Mouse (Mus musculus): ENCODE measurements around the gene March5.
A peak's percentile ranks its signal among the peaks of the same experiment; 100 is the strongest.
"Not testable (repeated sequence)": the region's sequence is repeated elsewhere in the genome, so short reads cannot be mapped to it uniquely, and the experiment has no call there.

Gene March5

DNA sequence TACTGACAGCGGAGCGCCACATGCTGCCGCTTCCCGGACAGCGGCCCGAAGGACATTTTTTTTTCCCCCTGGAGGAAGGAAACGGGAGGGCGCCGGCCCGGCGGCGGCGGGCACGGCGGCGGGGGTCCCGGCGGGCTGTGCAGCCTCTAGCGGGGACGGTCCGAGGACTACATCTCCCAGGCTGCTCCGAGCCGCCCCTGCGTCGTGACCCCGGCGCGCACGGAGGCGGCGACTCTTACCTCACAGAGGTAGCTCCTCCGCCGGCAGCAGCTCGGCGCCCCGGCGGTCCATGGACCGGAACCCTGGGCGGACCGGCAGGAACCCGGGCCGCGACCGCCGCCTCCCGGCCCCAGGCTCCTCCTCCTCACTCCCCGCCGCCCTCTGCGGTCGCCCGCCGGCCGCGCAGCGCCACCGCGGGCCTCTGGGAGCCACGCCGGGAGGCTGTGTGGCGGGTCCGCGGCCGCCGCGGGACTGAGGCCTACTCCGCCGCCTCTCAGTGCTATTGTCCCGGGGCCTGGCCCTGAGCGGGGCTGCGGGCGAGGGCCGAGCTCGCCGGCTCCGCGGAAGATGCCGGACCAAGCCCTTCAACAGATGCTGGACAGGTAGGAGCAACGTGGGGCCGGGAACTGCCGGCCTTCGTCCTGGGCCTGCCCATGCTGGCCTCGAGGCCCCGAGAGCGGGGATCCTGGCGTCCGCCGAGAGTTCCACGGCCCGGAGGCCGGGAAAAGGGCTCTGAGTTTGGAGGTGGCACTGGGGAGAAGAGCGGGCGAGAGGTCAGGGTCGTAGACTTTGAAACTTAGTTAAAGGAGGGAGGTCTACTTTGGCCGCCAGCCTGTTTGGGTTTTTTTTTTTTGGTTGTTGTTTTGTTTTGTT lies at the start of gene March5:
TSS of gene March5 (plus strand) at position 241 of the 873 bp plus-strand sequence.
- DNase-seq (ENCODE audit: low spot score), result peak; percentile 92

DNA sequence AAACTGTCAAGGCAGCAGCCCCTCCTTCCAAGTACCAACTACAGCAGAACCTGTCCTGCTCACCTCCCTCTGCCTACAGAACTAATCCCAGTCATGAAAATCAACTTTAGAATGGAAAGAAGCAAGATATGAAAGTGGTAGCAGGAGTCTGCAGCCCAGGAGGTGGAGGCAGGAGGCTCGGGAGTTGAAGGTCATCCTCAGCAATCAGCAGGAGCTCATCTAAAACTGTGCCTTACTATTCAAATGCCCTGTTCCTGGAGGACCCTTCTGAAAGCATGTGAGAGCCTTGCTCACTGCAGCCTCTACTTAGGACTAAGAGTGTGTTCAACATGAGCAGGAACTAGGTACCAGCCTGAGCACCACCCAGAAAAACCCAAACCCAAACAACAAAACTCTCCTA lies 35.2 kb upstream of the March5 start:
- no peak for DNase-seq (ENCODE audit: low spot score)

DNA sequence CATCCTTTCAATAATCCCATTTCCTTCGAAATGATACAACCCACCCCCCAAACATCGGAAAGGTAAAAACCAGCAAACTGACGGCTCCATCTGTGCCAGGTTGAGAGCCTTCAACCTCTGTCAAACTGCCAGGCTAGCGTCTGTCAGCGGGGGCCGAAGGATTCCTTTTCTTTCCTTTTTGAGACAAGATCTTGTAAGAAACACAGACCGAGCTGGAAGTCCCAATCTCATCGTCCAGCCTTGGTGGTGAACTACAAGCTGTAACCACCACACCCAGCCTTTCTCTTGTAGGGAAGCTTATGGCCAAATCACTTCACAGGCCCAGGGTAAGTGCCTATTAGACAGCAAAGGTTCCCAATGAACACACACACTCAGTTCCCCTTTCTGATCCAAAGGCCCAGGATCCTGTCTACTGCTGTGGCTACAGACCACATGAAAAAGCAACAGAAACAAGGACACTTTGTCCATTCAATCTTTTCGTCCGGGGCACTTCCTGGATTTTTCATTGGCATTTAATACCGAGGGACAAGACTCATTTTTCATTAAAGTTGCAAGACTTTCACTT lies 34.7 kb upstream of the March5 start:
- peak; percentile 3 for DNase-seq (ENCODE audit: low spot score)

DNA sequence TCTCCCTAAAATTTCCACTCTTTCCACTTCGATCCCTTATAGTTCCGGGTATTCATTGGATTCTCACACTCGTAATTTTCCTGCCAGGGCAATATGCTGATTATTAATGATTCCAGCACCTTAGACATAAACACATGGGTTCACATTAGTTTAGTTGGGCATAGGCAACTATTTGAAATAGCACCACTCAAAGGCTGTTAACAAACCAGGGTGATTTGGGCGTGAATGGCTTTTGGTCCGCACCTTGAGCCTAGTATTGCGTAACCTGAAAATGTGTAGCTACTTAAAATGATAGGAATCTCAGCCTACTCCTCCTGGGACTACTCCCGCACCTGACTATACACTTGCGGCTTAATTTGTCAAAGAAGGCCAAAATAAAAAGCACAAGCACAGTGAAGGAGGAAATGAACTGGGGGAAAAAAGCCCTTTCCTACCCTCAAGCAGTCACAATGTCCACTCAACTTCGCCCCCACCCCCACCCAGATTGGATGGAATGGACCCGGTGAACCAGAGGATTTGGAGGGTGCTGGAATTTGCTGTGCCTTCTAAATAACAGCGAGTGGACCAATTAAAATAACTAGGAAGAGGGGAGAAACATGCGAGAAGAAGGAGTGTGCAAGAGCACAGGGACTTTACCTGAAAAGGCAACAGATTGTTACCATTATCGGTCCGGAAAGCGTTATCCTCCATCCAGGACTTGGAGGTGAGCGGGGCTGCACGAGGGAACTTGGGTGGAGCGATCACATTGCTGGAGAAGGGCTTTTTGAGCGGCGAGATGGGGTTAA lies 33.8 kb upstream of the March5 start:
- DNase-seq (ENCODE audit: low spot score), result peak; percentile 30

DNA sequence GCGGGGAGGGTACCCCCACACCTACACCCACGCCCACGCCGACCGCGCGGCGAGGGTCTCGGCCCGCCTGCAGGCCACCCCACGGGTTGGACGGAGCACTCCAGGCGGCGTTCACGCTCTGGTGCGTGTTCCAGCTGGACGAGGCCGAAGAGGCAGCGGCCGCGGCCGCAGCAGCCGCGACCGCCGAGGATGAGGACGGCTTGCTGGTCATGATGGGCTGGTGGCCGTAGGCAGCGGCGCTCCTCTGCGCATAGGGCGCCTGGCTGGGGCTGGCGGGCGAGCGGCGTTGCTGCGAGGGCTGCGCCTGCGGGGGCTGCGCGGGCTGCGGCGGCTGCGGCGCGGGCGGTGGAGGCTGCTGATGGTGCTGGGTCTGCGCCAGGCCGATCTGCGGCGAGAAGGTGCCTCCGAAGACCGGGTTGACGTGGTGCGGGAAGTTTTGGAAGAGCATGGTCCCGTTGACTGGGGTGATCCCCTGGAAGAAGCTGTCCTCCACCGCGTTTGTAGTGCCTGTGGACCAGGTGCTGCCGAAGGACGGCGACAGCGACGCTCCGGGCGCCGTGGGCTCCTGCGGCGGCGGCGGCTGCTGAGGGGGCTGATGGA lies 33.1 kb upstream of the March5 start:
- DNase-seq (ENCODE audit: low spot score), result peak; percentile 5

DNA sequence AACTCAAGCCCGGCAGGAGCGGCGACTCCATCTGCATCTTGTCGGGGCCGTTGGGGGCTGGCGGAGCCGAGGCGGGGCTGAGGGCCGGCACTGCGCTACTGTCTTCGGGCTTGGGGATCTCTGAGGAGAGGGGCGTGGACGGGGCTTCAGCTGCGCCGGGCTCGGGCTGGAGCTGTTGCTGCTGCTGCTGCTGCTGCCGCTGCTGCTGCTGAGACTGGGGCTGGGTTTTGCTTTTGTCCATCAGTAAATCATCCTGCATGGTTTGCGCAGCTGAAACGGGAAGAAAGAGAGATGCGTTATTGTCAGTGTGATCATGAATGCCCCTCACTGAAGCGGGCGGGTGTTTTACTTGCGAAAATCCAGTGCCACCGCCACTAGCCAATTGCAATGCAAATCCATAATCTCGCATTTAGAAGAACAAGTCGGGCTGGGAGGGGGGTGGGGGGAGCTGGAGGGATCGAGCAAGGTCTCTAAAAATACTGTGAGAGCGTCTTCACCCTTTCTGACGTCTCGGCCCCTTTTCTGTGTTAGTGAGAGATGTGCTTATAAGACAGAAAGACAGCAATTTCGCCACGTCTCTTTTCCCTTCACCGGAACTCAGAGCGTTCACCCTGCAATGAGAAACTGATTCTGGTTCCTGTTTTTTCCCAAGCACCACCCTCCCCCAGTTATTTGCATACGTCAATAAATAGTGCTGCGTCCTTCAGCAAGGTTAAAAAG lies 32.5 kb upstream of the March5 start:
- DNase-seq (ENCODE audit: low spot score), result peak; percentile 64

DNA sequence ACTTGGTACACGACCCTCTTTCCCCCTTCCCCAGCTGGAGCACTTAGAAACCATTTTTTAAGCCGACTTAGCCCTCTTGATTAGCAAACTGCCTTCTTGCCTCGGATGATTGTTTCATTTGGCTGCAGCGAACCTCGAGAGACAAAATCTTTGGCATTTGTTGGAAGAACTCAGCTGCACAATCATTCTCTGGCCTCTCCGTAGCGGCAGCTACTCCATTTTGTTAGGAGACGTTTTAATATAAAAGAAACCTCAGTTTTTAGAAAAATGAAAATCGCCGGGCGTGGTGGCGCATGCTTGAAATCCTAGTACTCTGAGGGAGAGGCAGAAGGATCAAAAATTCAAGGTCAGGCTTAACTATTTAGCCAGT lies 31.9 kb upstream of the March5 start:
- no peak for DNase-seq (ENCODE audit: low spot score)

DNA sequence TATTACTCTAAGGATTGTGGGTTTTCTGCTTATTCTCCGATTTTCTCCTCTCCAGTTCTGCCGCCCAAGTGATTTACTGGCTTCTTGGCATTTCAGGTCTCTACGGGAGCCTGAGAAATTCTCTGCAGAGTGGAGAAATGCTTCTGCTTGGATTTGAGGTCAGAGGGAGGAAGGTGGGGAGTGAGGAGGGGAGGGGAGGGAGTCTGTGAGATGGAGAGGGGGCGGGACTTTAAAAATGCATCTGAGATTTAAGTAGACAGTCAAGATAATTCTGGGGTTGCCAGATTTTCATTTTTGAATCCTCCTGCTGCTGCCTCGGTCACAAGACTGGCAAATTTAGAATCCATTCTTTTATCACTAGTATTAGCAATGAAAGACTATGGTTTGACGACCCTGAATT lies 31.4 kb upstream of the March5 start:
- peak; percentile 3 for DNase-seq (ENCODE audit: low spot score)

DNA sequence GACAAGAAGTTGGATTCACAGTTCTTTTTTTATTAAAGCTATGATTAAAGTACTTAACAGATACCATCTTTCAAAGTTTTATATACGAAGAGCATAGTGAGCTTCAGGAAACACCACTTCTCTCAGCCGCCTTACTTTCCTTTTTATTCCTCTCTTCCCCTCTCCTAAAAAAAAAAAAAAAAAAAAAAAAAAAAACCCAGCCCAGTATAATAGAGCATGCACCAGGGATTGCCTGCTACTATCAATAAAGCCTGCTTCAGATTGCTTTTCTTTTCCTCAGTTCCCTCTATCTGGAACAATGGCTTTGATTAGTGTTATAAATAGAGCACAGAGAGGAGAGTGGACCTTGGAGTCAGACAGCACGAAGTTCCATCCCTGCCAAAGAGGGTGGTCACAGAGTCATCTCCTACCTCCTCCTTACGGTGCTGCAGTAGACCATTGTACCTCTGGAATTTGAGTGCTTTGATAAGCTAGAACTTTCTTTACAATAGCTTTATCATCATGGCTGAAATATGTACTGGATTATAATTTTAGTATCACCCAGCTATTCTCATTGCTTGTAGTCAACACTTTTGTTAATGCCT lies 30.4 kb upstream of the March5 start:
- no peak for DNase-seq (ENCODE audit: low spot score)

DNA sequence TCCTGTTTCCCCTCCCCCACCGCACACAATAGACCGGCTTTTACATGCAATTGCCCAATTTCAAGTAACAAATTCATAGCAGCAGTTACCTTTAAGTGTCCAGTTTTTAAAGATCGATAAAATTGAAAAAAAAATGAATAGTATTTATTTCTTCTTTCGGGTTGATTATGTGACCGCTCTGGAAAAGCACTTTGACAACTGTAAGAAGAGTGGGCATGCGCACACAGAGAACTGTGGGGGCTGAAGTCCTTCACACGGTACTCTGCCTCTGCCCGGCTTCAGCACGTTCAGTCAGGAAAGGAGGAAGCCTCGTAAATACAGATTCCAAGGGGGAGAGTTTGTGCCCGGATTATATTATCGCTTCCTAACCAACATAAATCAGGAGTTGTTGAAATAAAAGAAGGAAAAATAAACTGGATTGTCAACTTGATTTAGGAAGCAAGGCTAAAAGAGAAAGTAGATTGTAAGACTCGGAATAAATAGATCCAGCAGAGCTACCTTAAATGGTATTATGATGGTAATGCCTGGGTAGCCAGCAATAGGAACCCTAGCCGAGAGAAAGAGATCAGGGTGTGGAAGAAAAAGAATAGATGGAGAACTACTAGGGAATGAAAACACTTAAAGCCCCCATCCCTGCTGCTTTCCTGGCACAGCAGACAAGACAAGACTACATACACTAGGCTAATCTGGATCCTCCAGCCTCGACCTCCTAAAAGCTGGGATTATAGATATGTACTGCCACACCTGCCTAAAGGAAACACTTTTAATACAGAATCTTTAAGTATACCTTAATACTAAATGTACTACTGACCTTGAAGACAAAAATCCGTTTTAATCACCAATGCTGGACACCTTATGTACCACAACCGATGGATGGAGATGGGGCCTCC lies 29.3 kb upstream of the March5 start:
- peak; percentile 62 for DNase-seq (ENCODE audit: low spot score)

DNA sequence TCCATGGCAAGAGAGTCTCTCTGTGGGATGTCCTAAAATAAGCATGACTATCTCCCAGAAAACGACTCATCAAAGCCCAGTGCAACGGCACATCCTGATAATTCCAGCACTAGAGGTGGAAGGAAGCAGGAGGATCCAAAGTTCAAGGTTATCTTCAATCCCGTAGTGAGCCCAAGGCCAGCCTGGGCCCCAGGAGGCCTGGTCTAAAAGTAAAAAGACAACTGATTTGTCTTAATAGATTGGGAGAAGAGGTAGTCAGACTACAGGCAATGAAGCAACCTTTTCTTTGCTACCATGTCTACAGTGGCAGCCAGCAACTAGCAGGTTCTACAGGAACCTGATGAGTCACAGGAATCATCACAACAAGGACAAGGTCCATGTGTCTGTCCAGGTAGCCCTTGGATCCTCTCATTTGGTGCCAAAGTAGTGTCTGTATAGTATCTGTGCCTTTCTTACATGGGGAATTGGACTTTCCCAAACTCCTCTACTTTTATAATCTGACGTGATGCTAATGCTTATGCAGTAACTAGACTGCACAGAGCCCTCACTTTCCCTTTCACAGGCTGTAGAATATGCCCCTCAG lies 18.9 kb upstream of the March5 start:
- no peak for DNase-seq (ENCODE audit: low spot score)

DNA sequence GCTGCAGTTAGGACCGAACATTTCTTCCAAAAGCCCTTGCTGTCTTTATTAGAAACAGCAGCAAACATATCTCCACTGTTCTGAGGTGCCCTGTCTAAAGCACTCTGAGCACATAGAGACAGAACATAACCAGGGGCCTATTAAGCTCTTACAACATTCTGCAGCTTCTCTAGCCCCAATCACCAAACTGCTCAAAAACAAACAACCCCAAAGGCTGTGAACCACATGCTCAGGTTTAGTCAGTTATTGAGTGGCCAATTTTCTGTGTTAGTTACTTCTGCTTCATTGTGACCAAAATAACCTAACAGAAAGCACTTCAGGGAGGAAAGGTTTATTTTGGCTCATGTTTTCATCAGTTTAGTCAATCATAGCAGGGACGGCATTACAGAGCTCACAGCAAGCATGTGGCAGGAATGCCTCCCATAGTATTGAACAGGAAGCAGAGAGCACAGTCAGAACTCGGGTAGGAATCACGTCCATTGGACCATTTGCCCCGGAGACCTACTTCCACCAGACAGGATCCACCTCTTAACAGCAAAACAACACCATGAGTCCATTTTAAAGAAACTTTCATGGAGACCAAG lies 14.8 kb upstream of the March5 start:
- DNase-seq (ENCODE audit: low spot score), result peak; percentile 28

DNA sequence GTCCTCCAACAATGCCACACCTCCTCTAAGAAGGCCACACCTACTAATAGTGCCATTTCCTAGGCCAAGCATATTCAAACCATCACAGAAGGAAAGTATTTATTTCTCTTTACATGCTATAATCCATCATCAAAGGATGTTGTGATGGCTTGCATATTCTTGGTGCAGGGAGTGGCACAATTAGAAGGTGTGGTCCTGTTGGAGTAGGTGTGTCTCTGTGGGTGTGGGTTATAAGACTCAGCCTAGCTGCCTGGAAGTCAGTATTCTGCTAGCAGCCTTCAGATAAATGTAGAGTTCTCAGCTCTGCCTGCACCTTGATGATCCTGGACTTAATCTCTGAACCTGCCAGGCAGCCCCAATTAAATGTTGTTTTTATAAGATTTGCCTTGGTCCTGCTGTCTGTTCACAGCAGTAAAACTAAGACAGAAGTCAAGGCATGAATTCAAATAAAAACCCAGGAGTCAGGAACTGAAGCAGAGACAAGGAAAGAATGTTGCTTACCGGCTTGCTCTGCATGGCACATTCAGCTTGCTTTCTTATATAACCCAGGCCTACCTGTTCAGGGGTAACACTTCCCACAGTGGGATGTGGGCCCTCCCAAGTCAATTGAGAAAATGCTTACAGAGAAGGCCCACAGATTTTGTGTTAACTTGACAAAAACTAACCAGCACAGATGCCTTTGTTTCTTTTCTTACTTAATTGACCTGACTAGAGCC lies 9.0 kb upstream of the March5 start:
- no peak for DNase-seq (ENCODE audit: low spot score)

DNA sequence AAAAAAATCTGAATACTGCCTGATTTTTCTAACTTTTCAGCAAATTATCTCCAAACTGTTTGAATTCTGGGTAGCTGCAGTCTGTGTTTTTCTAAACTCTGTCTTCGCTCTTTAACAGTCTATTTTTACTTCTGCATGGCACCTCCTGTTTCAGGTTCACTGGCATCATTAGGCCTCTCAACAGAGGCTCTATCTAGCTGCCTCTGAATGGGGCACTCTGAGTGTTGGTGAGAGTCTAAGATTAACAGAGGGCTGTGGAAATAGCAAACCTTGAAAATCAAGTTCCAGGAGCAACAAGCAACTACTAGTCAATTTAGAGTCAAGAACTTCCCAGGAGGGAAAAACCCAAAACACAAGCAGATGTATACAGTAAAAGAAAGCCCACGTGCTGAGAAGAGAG lies 7.5 kb upstream of the March5 start:
- DNase-seq (ENCODE audit: low spot score), result no peak

DNA sequence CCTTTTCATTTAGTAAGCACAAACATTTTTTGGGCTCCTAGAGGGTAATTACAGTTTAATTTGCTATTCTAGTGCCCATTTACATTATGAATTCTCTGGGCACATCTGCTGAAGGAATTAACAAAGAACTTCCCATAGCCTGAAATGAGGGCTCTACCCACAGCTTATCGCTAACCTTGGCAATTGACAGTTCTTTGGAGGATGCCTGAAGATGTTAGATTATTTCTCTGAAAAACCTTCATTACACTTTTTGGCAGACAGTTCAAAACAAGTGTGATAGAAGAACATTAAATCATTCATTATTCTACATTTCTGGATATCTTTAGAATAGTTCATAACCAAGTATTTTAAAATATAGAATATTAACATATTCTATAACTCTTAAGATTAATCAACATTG lies 4.0 kb upstream of the March5 start:
- DNase-seq (ENCODE audit: low spot score), result no peak

DNA sequence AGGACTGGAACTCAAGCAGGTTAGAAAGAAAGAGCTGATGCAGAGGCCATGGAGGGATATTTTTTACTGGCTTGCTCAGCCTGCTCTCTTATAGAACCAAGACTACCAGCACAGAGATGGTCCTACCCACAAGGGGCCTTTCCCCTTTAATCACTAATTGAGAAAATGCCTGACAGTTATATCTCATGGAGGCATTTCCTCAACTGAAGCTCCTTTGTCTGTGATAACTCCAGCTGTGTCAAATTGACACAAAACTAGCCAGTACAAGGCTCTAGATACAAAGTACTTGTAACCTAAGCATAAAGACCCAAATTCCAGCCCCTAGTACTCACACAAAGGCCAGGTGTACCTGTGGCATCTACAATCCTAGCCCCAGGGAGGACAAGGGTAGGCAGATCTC lies 2.2 kb upstream of the March5 start:
- DNase-seq (ENCODE audit: low spot score), result not testable (repeated sequence)

DNA sequence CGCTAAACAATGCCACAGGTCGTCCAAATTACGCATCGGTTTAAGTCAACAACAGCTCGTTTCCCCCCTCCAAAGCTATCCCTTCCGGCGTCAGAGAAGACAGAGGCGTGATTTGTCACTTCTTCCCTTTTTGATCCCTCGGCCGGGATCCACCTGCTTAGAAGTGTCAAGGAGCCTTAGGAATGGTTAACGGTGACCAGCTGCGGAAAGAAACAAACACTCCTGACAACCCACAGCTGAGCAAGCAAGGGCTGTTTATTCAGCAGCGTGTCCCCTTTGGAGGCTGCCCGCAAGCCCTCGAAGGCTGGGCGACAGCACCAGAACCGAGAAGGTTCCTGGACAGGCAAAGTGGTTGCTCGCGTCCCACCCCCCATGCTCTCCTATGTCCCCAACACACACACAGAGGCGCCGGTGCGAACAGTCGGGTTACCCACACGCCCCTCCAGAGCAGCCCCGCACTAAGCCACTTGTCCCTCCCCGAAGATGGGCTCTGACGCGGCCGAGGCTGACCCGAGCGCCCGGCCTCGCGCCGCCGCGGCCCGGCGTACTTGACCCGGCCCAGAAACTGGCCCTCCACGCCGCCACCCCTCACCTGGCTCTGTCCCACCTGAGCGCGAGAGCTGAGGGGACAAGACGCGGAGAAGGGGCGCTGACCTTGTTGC lies 571 bp upstream of the March5 start:
- DNase-seq (ENCODE audit: low spot score), result peak; percentile 39

DNA sequence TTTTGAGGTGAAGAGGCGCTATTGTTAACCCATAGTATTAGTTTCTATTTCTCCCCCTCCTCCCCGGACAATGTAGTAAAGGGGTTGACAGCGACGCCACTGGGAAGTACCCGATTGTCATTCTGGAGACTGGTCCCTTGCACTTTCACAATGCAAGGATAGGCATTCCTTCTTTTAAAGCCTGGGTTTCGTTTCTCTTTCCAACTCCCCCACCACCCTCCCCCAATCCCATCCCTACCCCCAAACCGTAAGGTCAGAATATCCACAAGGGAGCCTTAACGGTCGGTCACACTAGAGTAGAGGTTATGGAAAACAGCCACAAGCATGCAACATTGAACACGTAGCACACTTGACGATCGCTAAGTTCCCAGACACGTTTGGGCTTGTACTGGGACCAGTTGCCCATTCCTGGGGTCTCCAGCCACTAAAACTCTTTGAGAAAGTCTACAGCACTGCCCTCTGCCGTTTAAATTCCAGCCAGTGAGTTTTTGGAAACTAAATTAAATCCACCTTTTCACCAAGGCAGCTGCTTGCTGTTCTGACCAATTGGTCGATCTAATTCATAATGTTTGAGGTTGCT lies 923 bp downstream of the March5 start, which contains the start of gene Cpeb3:
TSS of gene Cpeb3 (minus strand) at position 426 of the 580 bp plus-strand sequence.
- peak; percentile 20 for DNase-seq (ENCODE audit: low spot score)
